Mouse (Mus musculus) hindbrain, postnatal 0 days (tissue): Measurements from ENCODE around the gene Foxp1. TPM values are rescaled to one million over a fixed set of nuclear protein-coding genes. Genes with fewer than 3 reads are reported as not detected.

Experiments used
- ATAC-seq: fragments of 200-750 bp; cut with Nextera tagmentation; 2 replicates; pipeline ENCODE4 v1.8.0; 2017; ENCODE audit warnings: mild to moderate bottlenecking, moderate TSS enrichment, moderate library complexity
- DNase-seq: peaks from one replicate; pipeline ENCODE4 v3.0.0-alpha.2; 2015; ENCODE audit warnings: low spot score
- H3K27ac ChIP-seq: fragments of 300-500 bp; sonication (generic); 2 replicates; pipeline ENCODE4 v1.5.1; 2014; ENCODE audit warnings: mild to moderate bottlenecking
- H3K27me3 ChIP-seq: fragments of 300-500 bp; sonication (generic); 2 replicates; pipeline ENCODE4 v1.6.1; 2014; ENCODE audit warnings: low read length, mixed read lengths; ENCODE audit not compliant: insufficient read depth
- H3K36me3 ChIP-seq: fragments of 300-500 bp; sonication (generic); 2 replicates; pipeline ENCODE4 v1.6.1; 2014; ENCODE audit warnings: low read length, mixed read lengths; ENCODE audit not compliant: insufficient read depth
- H3K4me1 ChIP-seq: fragments of 300-500 bp; sonication (generic); 2 replicates; pipeline ENCODE4 v1.6.1; 2014; ENCODE audit warnings: antibody characterized with exemption, low read length, mixed read lengths; ENCODE audit not compliant: insufficient read depth
- H3K4me2 ChIP-seq: fragments of 300-500 bp; sonication (generic); 2 replicates; pipeline ENCODE4 v1.6.1; 2014; ENCODE audit warnings: low read depth, mild to moderate bottlenecking, low read length, moderate library complexity, mixed read lengths
- H3K4me3 ChIP-seq: fragments of 300-500 bp; sonication (generic); 2 replicates; pipeline ENCODE4 v1.5.1; 2014; ENCODE audit warnings: low read length
- H3K9ac ChIP-seq: fragments of 300-500 bp; sonication (generic); replicated peaks from 2 replicates; pipeline ENCODE4 v1.6.1; 2014; ENCODE audit warnings: mild to moderate bottlenecking, low read length, moderate library complexity, mixed read lengths
- H3K9me3 ChIP-seq: fragments of 300-500 bp; sonication (generic); 2 replicates; pipeline ENCODE4 v1.6.1; 2016; ENCODE audit warnings: low read length, mixed read lengths
- CTCF ChIP-seq: IDR thresholded peaks from 2 replicates; pipeline ENCODE4 v1.5.1; 2016; ENCODE audit warnings: antibody characterized with exemption, control low read depth, low read depth
- WGBS: fragments of 180-500 bp; shearing (Covaris S2); extraction: QIAGEN DNeasy Blood & Tissue Kit; methylation state at CpG from one replicate; pipeline ENCODE4 v1.1.7; 2014; 5-methylcytosine and 5-hydroxymethylcytosine counted together
- polyA plus RNA-seq: library from polyadenylated mRNA; unstranded; fragments of >200 nt; fragmentation: Nextera tagmentation; extraction: Ambion mirVana; gene quantifications from 2 replicates; pipeline ENCODE4 v1.2.1, GENCODE M21; 2015
- total RNA-seq: library from RNA; depleted of rRNA; stranded (reverse); fragments of >200 nt; gene quantifications from 2 replicates; pipeline ENCODE4 v1.2.3, GENCODE M21; 2014

The Foxp1 gene
- total and polyA plus RNA-seq, 2 experiments from 2014 or later, result 53.6 to 54.8 TPM

DNA sequence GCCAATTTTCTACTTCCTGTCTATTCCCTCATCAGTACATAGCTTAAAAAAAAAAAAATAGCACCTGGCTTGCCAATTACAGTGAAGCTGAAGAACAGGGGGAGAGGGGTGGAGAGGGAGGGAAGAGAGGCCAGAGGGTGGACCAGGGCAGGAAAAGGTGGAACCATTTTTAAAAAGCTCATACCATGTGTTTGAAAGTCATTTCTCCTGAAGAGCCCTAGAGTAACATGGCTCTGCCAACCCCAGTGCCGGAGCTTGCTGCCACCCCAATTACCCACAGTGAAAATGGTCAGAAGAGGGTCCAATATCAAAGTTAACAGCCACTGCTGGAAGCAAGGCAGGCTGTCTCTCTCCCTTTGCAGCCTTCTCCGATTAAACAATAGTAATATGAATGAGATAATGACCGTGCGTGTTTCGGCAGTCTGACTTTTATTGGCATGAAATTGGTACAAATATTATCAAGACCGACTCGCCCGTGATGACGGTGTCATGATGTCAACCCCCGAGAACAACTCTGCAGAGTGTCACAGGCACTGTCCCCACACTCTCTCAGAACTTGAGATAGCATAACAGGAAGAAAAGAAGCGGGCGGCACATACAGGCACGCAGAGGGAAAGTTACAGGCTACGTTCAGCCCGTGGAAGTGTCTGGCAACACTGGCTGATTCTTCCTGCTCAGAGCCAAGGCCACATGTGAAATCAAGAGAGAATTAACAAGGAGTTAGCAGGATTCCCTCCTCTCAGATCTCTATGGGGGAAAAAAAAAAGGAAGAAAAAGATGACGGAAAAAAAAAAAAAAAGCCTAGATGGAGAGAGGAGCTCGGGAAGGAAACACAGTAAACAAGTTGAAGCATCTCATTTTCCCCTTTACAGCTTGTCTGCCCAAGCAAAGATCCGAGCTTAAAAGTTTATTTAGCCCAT, 427.1 kb downstream of the Foxp1 start:
- no peaks in the 10 kb centered on the region for H3K9me3 ChIP-seq
- ATAC-seq (no peak), DNase-seq (peak; percentile 31)
- 22% methylated on average over 18 of the region's 18 CpGs for WGBS
- peak overlapping the region; percentile 38 for H3K4me2 ChIP-seq
- TF ChIP-seq CTCF, result no peak
- peak overlapping the region; percentile 0; the same call in 1 of the 2 replicates for H3K9ac ChIP-seq
- no peaks in the 10 kb centered on the region for H3K4me1 ChIP-seq
- H3K36me3 ChIP-seq, result no peaks in the 10 kb centered on the region
- peak overlapping the region; percentile 45; the same call in 1 of the 2 replicates for H3K27ac ChIP-seq
- no peaks in the 10 kb centered on the region for H3K27me3 ChIP-seq
- H3K4me3 ChIP-seq, result peak overlapping the region; percentile 19

DNA sequence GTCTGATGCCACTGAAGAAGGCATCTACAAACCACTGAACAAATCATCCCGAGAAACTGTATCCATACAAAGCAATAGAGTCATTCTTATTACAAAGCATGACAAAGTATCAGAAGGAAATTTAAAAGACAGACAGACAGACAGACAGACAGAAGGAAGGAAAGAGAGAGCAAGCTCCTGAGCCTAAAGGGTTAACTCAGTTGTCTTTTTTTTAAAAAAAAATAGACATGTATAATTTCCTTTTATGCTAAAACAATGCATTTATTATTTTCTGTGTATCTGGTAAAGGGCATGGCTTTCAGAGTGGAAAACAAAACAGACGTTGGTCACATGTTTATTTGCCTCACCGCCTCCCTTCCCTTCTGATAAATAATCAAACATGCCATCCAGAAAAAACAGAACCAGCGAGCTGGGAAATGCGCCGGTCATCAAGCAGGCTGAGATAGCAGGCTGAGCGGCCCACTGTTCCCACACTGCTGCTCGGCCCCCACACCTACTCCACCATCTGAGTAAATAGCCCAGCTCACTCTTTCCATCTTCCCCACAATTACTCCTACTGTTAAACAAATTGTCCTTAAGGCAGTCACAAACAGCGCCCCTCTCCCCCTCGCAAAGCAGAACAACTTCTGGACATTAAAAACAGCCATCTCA, 428.1 kb downstream of the Foxp1 start:
- Histone ChIP-seq H3K27ac (0 out of 2 replicates have a peak overlapping the region, but pooled peaks have one; percentile 11), H3K27me3 (no peaks in the 10 kb centered on the region), H3K4me3 (no peak overlapping the region), H3K9me3 (no peaks in the 10 kb centered on the region), H3K36me3 (no peaks in the 10 kb centered on the region), H3K4me1 (no peaks in the 10 kb centered on the region), H3K9ac (no peak overlapping the region), H3K4me2 (peak overlapping the region; percentile 38)
- 35% methylated on average over 10 of the region's 10 CpGs for WGBS
- no peak for ATAC-seq
- no peak for TF ChIP-seq CTCF
- DNase-seq, result no peak

DNA sequence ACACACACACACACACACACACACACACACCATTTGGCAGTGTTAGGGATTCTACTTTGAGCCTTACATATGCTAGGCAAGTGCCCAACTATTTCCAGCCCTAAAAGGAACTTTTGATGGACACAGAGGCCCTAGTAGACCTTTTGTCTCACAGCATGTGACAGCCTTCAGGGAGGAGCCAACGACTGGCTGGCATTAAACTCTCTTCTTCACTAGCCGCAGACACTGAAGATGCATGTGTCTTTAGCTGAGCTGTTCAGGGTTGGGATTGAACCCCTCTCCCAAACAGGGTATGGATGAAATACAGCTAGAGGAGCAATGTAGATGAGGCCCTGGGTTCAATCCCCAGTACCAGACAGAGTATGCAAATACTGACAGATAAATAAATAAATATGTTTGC, 428.7 kb downstream of the Foxp1 start:
- H3K4me2 ChIP-seq, result no peak overlapping the region
- H3K4me3 ChIP-seq, result no peak overlapping the region
- DNase-seq (peak; percentile 33), ATAC-seq (peak; percentile 51; the same call in 1 of the 2 replicates)
- no peaks in the 10 kb centered on the region for H3K27me3 ChIP-seq
- no peak overlapping the region for H3K9ac ChIP-seq
- WGBS, result 25% methylated on average over 2 of the region's 2 CpGs
- no peaks in the 10 kb centered on the region for H3K36me3 ChIP-seq
- no peaks in the 10 kb centered on the region for H3K4me1 ChIP-seq
- TF ChIP-seq CTCF, result no peak
- no peaks in the 10 kb centered on the region for H3K9me3 ChIP-seq
- H3K27ac ChIP-seq, result no peak overlapping the region

DNA sequence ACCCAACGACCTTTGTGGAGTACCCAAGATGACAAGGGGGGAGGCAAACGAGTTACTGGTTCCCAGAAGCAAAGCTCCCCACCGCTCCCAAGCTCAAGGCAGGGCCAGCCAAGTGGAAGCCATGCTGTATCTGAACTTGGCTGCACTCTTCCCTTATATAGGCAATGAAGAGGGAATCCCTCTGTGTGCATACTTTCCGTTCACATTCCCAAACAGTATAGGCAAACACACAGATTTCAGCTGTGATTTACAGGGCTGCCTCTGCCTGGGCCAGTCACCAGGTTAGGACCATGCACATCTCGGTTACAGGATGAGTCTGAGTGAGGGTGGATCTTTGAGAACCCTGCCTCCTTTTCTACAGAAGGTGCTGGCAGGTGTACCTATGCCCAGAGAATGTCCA, 429.3 kb downstream of the Foxp1 start:
- Histone ChIP-seq H3K4me3 (no peak overlapping the region), H3K27ac (no peak overlapping the region), H3K4me1 (no peaks in the 10 kb centered on the region), H3K9ac (no peak overlapping the region), H3K4me2 (no peak overlapping the region), H3K9me3 (no peaks in the 10 kb centered on the region), H3K36me3 (no peaks in the 10 kb centered on the region), H3K27me3 (no peaks in the 10 kb centered on the region)
- TF ChIP-seq CTCF, result no peak
- 74% methylated on average over 5 of the region's 5 CpGs for WGBS
- ATAC-seq (no peak), DNase-seq (no peak)

DNA sequence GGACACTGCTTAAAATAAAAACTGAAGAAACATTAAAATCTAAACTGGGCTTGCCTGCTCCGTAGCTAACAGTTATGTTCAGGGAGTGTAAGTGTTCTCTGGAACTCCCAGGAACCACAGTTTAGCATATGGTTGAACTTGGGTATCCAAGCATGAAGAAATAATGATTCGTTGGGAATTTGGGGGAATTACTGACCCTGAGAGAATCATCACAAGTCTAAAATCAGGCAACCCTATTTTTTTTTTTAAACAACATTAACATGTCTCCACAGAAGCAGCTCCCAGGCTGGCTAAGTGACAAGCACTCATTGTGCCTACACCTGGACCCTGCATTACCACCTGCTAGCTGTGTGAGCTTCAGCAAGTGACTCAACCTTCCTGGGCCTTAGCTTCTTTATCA, 430.7 kb downstream of the Foxp1 start:
- Histone ChIP-seq H3K4me1 (no peaks in the 10 kb centered on the region), H3K4me2 (no peak overlapping the region), H3K9me3 (no peaks in the 10 kb centered on the region), H3K27me3 (no peaks in the 10 kb centered on the region), H3K4me3 (no peak overlapping the region), H3K27ac (no peak overlapping the region), H3K36me3 (no peaks in the 10 kb centered on the region), H3K9ac (no peak overlapping the region)
- ATAC-seq (no peak), DNase-seq (no peak)
- no peak for TF ChIP-seq CTCF
- 70% methylated on average over 2 of the region's 2 CpGs for WGBS

DNA sequence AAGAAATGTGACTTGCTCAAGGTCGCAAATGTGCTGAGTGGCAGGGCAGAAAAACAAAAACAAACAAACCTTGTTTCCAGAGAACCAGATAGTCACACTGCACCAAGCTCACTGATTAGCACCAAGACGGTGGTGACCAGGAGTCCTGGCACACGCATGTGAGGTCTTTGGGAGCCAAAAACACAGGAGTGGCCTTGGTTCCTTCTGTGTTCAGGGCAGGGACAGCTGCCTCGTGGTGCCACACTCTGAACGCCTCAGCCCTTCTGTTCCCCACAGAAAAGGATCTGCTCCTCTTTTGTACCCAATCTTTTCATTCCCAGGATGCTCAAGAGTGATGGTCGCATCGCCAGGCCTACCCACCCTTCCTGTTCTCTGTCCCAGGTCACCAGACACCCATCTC, 434.9 kb downstream of the Foxp1 start:
- no peak for TF ChIP-seq CTCF
- no peak overlapping the region for H3K4me2 ChIP-seq
- WGBS, result 64% methylated on average over 7 of the region's 7 CpGs
- DNase-seq (no peak), ATAC-seq (no peak)
- no peak overlapping the region for H3K27ac ChIP-seq
- no peaks in the 10 kb centered on the region for H3K9me3 ChIP-seq
- H3K36me3 ChIP-seq, result no peaks in the 10 kb centered on the region
- H3K9ac ChIP-seq, result no peak overlapping the region
- H3K4me3 ChIP-seq, result no peak overlapping the region
- H3K4me1 ChIP-seq, result no peaks in the 10 kb centered on the region
- H3K27me3 ChIP-seq, result no peaks in the 10 kb centered on the region
